Mouse (Mus musculus) lung, postnatal 36 days (tissue): ENCODE data around the gene Capg.
A peak's percentile ranks its signal among the peaks of the same experiment; 100 is the strongest.

Experiments used
- DNase-seq: peaks from one replicate; pipeline ENCODE4 v3.0.0; 2022; ENCODE audit warnings: mixed read lengths

Capg gene

DNA sequence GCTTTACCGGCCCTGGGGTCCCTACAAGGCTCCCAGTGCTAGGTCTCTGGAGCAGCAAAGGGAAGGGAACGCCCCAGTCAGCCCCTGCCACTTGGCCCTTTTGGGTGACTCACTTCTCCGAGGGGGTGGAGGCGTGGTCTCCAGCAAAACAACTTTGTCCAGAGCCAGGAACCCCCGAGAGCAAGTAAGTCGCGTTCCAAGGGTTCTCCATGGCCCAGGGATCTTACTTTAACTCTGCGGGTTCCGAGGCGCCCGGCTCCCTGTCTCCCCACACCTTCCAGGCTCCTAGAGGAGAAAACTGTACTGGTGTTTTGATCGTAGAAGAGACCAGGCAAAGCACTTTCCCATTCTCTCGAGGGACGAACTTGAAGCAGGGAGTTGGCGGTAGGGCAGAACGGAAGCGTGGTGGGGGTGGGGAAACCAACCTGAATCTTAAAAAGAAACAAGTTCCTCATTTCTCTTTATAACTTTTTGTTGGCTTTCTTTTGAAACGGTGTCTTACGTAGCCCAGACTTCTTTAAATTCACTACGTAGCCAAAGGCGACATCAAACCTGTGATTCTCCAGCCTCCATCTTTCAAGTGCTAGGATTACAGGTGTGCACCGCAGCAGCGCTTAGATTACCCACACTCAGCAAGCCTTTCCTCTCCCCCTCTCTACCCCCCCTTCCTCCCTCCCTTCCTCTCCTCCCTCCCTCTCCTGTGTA is at the start of gene Capg:
Capg (plus strand) TSS at position 109 of the 705 bp plus-strand sequence.
- peak; percentile 76 for DNase-seq

DNA sequence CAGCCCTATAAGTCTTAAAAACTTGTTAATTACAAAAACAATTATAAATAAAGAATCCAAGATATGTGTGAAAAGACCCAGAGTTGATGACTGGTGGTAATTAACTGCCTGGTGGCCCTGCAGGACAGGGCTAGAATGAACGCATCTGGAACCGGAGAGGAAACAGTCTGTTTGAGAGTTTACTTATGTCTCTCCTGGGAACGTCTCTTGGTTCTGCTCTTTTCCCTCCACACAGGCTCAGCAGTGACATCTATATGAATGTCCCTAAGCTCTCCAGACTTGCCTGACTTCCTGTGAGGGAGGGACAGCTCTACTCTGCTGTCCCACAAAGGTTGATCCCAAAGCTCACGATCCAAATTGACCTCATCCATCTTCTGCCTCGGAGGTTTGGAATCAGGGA is 45.2 kb upstream of the Capg start:
- no peak for DNase-seq

DNA sequence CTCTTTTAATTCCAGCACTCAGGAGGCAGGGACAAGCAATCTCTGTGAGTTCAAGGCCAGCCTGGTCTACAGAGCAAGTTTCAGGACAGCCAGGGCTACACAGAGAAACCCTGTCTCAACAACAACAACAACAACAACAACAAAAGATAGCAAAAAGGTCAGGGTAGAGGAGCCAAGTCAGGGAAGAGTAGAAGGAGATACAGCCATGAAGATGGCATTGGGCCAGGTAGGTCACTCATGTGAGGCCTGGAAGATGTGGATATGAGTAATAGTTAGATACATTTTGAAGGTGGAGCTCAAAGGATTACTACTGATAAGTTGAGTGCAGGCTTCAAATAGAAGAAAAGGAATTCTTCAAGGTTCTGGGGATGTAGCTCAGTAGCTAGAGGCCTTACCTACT is 40.9 kb upstream of the Capg start:
- no peak for DNase-seq

DNA sequence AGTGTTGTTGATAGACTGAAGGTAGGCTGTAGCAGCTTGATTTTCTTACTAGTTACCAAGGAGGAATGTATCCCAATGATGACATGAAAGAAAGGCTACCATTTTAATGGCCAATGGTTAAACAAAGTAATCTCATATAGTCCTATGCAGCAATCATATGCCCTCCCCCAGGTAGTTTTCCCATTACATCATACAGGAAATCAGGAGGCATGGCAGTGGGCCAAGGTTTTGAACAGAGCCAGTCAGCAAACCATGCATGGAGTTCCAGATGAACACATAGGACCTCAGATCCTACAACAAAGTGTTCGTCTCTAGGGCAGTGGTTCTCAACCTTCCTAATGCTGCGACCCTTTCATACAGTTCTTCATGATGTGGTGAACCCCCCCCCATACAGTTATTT is 40.3 kb upstream of the Capg start:
- DNase-seq = peak; percentile 83

DNA sequence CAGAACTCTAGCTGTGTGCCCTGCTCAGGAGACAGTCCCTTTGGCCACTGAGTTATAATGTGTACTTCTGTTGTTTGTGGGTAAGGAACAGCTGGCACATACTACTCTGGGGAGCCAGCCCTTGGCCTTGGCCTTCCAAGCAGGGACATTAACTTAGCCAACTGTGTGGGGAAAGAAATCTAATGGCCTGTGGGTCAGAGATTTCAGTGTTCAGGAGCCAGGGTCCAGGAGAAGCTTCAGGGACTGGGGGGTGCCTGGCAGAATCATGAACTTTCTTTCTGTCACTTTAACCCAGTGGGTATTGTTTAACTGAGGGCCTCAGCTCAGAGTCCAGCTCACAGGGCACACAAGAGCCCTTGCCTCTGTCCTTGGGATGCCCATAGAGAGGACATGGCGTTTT is 38.1 kb upstream of the Capg start:
- no peak for DNase-seq

DNA sequence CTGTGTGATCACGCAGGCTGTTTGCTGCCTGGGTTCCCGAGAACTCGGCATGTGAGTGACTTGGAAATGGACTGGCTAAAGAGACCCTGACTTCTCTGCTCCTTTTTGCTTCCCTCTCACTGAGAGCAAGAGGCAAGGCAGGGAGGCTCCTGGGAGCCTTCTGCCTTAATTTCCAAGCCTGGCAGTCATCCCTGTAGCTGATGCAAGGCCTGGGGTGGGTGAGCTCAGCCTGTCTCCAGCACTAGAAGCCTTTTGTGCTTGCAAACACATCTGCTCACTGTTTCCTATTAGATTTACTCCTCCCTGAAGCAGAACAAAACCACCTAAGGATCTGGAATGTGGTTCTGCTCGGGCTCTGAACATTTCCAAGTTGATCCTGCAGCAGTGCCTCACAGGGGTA is 35.6 kb upstream of the Capg start:
- no peak for DNase-seq

DNA sequence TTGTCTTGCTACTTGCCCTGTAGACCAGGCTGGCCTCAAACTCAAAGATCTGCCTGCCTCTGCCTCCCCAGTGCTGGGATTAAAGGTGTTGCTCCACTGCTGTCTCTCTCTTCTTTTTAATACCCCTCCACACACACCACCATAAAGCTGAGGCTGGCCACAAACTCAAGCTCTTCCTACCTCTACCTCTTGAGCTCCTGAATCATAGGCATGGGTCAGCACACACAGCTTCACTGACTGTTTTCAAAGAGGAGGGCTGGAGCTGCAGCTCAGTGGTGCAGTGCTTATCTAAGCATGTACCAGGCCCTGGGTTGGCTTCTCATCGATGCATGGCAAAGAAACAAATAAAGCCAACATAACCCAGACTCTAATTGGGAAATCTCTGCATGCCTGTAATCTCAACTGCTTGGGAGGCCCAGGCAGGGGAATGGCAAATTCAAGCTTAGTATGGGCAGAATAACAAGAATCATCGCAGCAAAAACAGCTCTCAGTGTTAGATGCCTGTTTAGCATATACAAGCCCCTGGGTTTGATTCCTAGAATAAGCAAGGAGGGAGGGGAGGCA is 34.2 kb upstream of the Capg start:
- DNase-seq = no peak

DNA sequence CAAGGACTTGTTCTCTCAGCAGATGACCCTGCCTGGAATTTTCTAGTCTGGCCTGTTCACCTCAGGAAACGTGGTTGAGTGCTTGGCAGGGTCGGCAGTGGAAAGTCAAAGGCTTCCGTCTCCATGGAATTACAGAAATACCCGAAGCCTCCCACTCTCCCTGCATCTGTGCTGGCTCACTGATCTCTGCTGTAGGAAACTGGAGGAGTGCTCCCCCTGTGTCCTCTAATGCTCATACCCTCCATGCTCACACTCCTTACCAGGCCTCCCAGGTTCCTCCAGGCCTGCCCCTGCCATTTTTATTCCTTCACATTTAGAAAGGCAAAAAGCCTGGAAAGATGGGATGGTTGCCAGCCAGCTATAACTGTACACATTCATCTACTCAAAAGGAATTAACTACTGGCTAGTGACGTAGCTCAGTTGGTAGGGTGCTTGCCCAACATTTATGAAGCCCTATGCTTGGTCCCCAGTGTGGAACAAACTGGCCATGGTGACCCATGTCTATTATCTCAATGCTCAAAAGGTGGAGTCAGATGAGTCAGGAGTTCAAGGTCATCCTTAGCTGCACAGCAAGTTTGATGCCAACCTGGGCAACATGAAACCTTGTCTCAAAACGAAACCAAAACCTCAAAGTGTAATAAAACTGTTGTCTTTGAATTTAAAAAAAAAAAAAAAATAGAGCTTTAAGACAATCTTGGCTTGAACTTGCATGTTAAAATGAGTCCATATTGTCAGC is 33.3 kb upstream of the Capg start:
- peak; percentile 15 for DNase-seq

DNA sequence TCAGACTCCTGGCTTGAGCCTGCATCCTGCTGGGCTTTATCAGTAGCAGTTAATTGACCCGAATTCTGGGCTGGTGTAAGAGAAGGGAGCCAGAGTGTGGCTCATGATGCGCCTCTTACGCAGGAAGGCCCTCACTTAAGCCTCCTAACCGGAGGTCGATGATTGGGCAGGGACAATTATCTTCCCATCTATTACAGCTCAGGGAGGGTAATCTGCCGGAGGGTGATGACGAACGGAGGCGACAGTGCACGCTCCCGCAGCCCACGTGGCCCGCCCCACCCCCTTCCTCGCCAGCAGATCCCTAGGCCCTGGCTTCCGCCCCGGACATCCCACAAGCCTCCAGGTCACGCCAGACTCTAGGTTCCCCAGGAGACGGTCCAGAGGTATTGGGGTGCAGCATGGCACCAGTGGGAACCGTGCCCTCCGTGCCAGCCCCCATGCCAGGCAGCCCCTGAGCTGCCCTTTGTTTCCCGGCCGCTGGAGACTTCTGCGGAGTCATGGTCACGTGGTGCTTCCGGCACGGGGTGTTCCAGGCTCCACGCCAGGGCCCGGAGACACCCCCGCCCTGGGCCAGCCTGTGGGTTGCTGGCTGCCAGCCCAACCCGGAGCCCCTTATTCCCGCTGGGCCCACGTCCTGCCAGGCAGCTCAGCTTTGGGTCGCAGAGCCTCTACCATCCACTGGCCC is 31.7 kb upstream of the Capg start:
- peak; percentile 92 for DNase-seq

DNA sequence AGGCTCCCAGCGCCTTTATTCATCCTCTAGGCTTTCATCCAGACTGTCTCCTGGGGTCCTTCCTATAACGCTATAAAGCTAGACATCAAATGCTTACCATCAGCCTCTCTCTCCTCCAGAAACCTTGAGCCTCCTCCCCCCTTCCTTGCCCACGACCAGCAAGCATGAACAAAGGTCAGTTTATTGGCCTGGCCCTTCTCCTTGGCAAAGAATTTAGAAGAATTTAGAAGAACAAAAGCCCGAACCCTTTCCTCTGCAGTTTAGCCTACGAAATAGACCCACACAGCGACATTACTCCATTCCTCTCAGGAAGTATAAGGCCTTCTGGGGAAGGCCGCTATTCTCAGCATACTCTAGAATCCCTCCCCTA is 31.1 kb upstream of the Capg start:
- DNase-seq = no peak

DNA sequence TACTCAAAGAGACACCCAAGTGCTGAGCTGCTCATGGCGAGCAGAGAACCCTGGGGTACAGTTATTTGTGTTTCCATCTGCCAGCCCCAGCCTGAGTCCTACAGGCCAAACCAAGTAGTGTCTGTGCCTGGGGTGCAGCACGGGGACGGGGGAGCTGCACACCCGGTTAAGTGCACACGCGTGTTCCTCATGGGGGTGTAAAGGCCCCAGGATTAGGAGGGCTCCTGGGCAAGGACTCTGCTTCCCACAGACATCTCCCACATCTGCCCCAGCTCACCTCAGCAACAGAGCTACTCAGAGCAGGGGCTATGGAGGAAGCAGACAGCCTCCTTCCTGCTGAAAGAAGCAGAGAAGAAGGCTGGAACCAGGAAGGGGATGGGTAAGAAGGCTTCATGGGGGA is 28.5 kb upstream of the Capg start:
- DNase-seq = no peak

DNA sequence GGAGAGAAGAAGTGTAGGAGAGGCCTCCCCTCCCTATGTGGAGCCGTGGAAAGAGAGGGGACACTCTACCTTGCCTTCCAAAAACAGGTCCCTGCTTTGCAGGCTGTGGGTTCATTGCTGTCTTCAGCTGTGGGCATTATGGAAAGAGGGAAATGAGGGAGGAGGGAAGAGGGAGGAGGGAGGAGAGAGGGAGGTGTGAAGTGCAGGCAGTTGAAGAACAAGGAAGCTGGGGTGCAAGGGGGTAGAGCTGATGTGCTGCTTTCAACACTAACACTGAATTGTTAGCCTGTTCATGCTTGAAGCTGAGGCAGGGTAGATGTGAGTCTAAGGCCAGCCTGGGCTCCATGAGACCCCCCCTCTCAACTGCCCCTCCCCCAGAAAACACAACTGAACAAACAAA is 25.3 kb upstream of the Capg start:
- DNase-seq = no peak

DNA sequence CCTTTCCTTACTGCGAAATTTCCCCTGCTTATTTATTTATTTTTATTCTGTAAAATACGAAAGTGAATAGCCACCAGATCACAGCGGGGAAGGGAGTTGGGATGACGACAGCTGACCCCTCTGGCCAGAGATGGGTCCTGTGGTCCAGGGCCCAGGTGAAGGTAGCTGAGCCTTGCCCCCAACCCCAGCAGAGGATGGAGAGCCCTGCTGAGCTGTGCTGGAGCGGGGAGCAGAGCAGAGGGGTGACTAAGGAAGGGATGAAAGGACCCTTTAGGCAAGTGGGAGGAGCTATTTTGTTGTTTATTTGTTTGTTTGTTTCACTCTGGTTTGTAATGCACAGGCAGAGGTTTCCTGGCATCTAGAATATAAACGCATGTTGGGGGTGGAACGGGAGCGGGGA is 24.9 kb upstream of the Capg start:
- no peak for DNase-seq

DNA sequence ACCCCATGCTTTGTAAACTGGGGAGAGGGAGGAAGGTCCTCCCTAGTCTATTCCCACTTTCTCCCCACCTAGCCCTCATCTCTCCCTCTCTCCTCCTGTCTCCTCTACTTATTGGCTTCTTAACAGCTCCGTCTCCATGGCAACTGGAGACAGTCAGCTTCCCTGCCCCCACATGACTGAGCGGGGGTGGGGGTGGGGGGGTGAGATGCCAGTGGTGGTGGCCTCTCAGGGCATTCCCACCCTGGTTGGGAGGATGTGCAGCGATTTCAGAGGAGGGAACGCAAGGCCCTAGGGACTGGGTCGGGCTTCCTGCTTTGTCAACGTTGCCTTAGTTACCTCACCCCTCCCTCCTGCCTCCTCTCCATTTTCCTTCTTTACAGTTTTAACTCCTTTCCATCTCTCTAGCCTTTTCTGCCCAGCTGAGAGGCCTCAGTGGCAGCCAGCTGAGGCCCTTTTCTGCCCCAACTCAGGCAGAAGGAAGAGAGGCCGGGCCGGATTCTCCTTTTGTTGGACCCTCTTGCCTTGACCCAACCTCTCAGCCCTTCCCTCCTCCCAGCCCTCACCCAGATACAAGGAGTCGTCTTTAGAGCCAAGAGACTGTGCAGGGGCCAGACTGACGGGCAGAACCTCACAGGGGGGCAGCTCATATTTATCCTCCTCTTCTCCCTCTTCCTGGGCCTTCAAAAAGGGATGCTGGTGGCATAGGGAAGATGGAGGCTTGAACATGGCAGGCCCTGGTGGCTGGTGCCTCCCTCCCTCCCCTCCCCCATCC is 24.1 kb upstream of the Capg start:
- DNase-seq = peak; percentile 50

DNA sequence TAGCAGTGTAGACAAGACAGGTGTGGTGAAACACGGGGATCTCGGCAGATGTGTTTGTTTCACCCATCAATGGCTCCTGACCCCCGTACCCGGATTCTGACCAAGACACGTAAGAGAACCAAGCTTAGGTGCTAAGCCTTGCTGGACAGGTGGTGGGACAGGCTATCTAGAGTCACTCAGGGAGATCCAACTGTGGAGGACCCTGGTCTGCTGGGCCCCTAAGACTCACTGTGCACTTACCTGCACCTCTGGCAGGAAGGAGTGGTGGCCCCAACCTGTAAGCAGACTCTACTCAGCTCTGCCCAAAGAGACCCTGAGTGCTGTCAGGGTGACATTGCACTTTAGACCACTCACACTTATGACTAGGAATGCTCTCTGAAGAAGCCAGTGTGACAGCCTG is 23.3 kb upstream of the Capg start:
- DNase-seq = no peak

DNA sequence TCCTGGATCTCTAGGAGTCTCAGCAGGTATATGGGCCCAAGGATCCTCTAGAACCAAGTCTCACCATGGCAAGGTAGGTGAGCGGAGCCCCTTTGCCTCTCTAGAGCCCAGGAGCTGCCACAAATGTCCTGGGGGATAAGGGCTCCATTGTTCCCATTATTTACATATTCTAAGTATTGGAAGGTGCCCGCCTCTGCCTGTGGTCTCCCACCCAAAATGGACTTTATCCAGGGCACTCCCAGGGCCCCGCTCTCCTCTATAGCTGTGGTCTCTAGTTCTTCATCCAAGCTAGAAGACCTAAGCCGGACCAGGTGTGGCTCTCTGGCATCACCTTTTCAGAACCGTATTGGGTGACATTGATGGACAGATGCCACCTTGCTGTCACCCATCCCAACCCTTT is 22.6 kb upstream of the Capg start, which contains the start of gene Sh2d6:
Sh2d6 (minus strand) TSS at position 101 of the 400 bp plus-strand sequence.
- no peak for DNase-seq

DNA sequence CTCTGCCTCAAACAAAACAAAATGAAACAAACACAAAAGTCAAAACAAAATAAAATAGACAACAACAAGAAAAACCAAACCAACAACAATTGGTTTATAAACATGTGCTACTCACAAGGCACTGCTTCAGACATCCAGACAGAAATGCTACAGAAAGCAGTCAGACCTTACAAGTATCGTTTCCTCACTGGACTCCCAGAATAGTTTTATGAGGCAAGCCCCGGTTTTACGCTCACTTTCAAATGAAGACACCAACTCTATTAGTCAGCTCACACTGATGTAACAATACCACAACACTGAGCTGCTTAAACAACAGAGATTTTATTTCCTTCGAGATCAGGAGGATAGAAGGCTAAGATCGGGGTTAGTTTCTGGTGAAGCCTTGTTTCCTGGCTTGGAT is 21.9 kb upstream of the Capg start:
- no peak for DNase-seq

DNA sequence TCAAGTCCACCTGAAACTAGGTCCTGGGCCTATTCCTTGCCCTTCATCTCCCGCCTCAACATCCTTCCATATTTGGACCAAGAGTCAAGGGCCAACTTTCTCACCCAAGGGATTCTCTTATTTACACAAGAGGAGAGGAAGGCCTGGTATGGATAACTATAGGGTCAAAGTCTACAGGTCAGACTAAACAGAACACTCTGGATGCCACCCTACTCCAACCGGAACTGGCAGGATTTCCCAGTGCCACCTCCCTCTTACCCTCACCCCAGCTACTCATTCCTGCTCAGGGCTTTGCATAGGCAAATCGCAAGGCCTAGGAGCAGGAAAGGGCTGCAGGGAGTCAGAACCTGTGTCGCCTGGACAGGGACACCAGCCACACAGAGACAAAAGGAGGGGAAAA is 21.0 kb upstream of the Capg start:
- DNase-seq = no peak

DNA sequence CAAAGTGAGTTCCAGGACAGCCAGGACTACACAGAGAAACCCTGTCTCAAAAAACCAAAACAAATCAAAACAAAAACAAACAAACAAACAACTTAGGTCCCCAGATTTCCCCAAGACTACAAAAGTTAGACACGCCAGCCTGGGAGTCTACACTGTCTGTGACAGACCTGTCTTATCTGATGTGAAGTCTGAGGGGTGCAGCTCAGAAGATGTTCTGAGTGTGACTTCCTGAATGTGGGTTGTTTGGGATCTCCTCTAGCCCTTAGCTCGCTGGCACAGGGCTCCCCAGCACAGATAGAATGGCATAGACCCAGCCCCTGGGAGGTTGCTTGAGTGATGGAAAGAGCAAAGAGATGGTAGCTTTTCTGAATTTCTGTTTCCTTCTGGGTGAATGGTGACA is 20.0 kb upstream of the Capg start:
- no peak for DNase-seq

DNA sequence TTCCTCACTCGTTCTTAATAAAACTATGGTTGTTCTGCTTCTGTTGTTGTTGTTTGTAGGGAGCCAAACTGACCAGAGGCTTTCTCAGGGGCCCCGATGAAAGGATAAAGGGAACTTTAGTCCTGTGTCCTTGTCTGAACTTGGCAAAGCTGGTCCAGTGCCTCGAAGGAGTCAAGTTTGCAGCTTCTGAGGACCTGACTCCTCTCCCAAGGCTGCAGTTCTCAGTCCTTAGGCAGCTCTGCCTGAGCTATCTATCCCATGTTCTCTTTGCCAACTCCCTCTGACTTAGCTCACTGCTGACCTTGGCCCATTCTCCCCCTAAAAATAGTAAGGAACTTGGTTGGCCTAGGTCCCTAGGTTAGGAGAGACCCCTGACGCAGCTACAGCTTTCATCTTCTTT is 17.1 kb upstream of the Capg start:
- no peak for DNase-seq

DNA sequence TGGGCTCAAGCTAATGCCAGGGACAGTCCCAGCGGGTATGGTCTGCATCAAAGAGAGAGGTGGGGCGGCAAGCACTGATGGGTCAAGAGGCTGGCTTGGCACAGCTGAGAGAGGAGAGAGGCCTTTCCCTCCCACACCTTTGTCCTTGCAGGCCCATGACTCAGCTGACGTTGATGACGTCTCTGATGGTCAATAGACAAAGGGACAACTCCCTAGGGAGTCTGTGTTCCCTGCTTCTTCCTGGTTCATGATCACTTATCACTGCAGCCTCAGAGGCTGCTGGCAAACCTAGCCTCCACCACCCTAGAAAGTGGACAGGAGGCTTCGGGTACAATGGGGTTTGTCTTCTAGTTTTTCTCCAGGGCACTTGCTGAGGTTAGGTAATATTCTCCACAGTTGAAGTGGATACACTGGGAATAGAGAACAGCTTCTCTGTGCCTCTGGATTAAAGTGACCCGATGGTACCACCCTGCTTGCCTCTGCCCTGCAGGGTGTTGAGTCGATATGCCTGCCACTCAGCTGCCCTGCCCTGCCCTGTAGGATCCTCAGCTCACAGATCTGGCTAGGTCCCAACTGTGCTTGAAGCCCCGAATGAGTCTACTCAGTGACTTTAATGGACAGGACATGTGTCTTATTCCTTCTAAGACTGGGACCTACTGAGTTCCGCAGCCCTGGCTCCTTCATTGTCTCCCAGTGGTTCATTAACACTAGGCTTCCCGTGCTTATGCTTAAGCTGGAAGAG is 15.6 kb upstream of the Capg start:
- no peak for DNase-seq

DNA sequence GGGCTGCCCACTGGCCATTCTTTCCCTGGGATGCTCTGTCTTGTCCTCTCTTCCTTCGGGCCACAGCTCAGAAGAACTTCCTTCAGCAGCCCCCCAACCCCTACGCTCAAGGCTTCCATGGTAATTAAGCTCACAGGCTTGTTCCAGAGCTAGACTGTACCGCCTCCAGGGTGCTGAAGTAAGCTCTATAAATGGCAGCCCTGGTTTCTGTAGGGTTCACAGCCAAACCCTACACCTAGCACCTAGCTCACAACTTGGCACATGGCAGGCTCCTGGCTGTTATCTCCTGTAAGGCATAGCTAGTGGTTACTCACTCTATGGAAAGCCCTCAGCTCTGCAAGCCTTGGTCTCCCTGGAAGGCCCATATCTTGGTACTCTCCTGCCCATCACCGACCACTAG is 11.6 kb upstream of the Capg start:
- no peak for DNase-seq
